Mouse (Mus musculus) bone marrow, adult 2 months (tissue): ENCODE measurements around the gene Srsf1. TPM values are rescaled to one million over a fixed set of nuclear protein-coding genes. Genes with fewer than 3 reads are reported as not detected.

Experiments used
- H3K27ac ChIP-seq: fragments of 200-500 bp; 2 replicates; pipeline ENCODE4 v1.5.1; 2012; ENCODE audit warnings: low read depth, mild to moderate bottlenecking, control low read depth, inconsistent platforms, low read length; ENCODE audit not compliant: control insufficient read depth, poor library complexity, insufficient read depth
- H3K4me1 ChIP-seq: fragments of 200-500 bp; 2 replicates; pipeline ENCODE4 v1.6.1; 2011; ENCODE audit warnings: low read length; ENCODE audit not compliant: control insufficient read depth, insufficient read depth
- H3K4me3 ChIP-seq: fragments of 200-500 bp; replicated peaks from 2 replicates; pipeline ENCODE3; 2011; ENCODE audit warnings: mild to moderate bottlenecking, low read depth, low read length, control low read depth; ENCODE audit not compliant: control insufficient read depth
- CTCF ChIP-seq: fragments of 200-500 bp; IDR thresholded peaks from 2 replicates; pipeline ENCODE4 v1.5.1; 2011; ENCODE audit warnings: low read length, control low read depth; ENCODE audit not compliant: control insufficient read depth, insufficient read depth
- POLR2A ChIP-seq: fragments of 200-500 bp; IDR thresholded peaks from 2 replicates; pipeline ENCODE4 v1.6.1; 2011; ENCODE audit warnings: low read depth, mild to moderate bottlenecking, control low read depth, low read length, borderline replicate concordance; ENCODE audit not compliant: control insufficient read depth
- WGBS: fragments of 180-500 bp; shearing (Covaris S2); methylation state at CpG from one replicate; pipeline ENCODE4 v1.1.7; 2018; 5-methylcytosine and 5-hydroxymethylcytosine counted together
- polyA plus RNA-seq: library from polyadenylated mRNA; stranded (reverse); fragments of >200 nt; gene quantifications from 2 replicates; pipeline ENCODE4 v1.2.4, GENCODE M21; 2011; ENCODE audit warnings: low replicate concordance; ENCODE audit not compliant: missing spikeins, insufficient read depth, insufficient read length

Gene Srsf1
- polyA plus RNA-seq, 1 experiment = 249 TPM

- H3K4me1 ChIP-seq = peaks cover 4% of the 10 kb centered on the region
- no peak for TF ChIP-seq CTCF
- TF ChIP-seq POLR2A = no peak
- peak overlapping the region; percentile 50 for H3K27ac ChIP-seq
- H3K4me3 ChIP-seq = peak overlapping the region; percentile 32
- 1% methylated on average over 38 of the region's 38 CpGs for WGBS
Measured at GRCm38 (mm10) chr11:88099599-88100023, 52.4 kb downstream of the Srsf1 start.

GRCm38 (mm10) chr11:88100170-88100569, 53.0 kb downstream of the Srsf1 start:
- Histone ChIP-seq H3K4me3 (no peak overlapping the region), H3K27ac (no peak overlapping the region), H3K4me1 (peaks cover 4% of the 10 kb centered on the region)
- 45% methylated on average over 4 of the region's 4 CpGs for WGBS
- TF ChIP-seq CTCF = no peak
- no peak for TF ChIP-seq POLR2A

Other genes with a start within 250 kb of the Srsf1 start
- gene Lpo, start 219.1 kb upstream of the Srsf1 start, polyA plus RNA-seq = not detected in 2 replicates
- 3.9 and 10.2 TPM in 2 replicates for gene Mks1, start 194.2 kb upstream of the Srsf1 start, polyA plus RNA-seq
- 1.6 and 8.2 TPM in 2 replicates for gene Epx, start 171.8 kb upstream of the Srsf1 start, polyA plus RNA-seq
- gene Olfr462, start 155.1 kb upstream of the Srsf1 start, polyA plus RNA-seq = not detected in 2 replicates
- not detected in 2 replicates for gene Olfr463, start 150.0 kb upstream of the Srsf1 start, polyA plus RNA-seq
- gene Olfr464, start 126.4 kb upstream of the Srsf1 start, polyA plus RNA-seq = not detected in 2 replicates
- 50.1 and 63.0 TPM in 2 replicates for gene Dynll2, start 59.8 kb upstream of the Srsf1 start, polyA plus RNA-seq
- 10.8 and 16.7 TPM in 2 replicates for gene Vezf1, start 20.9 kb downstream of the Srsf1 start, polyA plus RNA-seq
- 14.4 and 15.9 TPM in 2 replicates for gene Cuedc1, start 50.7 kb downstream of the Srsf1 start, polyA plus RNA-seq
- 16.2 and 38.2 TPM in 2 replicates for gene Mrps23, start 157.0 kb downstream of the Srsf1 start, polyA plus RNA-seq
- gene Ccdc182, start 246.7 kb downstream of the Srsf1 start, polyA plus RNA-seq = not detected in 2 replicates